Mouse (Mus musculus): ENCODE measurements around the gene Hmg20a. TPM values are rescaled to one million over a fixed set of nuclear protein-coding genes. Genes with fewer than 3 reads are reported as not detected.
A peak's percentile ranks its signal among the peaks of the same experiment; 100 is the strongest.

Hmg20a gene
- polyA plus RNA-seq, 2 experiments: 9.5 to 9.6 TPM

DNA sequence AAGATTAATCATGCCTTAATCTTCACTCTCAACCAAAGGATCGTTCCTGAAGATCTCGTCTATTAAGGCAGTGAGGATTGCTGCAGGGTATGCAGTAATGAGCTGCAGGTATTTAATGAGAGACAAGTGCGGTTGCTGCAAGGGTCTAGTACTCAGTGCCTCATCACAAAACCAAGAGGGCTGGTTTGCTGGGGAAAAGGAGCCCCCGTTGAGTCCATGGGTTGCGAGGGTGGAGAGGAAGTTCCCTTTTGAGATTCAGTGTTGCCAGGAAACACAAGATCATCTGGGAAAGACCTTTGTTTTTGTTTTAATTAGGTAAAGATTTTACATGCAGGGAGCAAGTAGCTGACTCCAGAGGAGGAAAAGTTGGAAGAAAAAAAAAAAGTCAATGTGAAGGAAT, 86.1 kb downstream of the Hmg20a start:
- DNase-seq (ENCODE audit: low read depth in 3 of 3, low spot score in 3 of 3) (no peak), ATAC-seq (ENCODE audit: insufficient read depth) (no peak)
- Histone ChIP-seq H3K9ac (replicated peaks) (no peak overlapping the region), H3K4me3 (ENCODE audit: insufficient read depth in 1 of 2, low read depth in 2 of 2, low read length in 2 of 2) (no peak overlapping the region), H3K4me1 (replicated peaks; ENCODE audit: control insufficient read depth in 2 of 2, insufficient read depth in 2 of 2, low read length in 1 of 2) (peaks cover 0 to 14% of the 10 kb centered on the region in 2 experiments; a peak in 2 of 4 replicates), H3K9me3 (ENCODE audit: control insufficient read depth, low read length) (no peaks in the 10 kb centered on the region), H3K36me3 (replicated peaks; ENCODE audit: control insufficient read depth, insufficient read depth, low read depth) (no peaks in the 10 kb centered on the region), H3K4me2 (ENCODE audit: low read depth) (no peak overlapping the region), H3K27ac (no peak overlapping the region), H3K27me3 (ENCODE audit: control insufficient read depth, insufficient read depth, low read length) (no peaks in the 10 kb centered on the region)
- no peak for TF ChIP-seq EP300 (IDR thresholded peaks at IDR 0.05; ENCODE audit: low read depth)
- no peak for TF ChIP-seq CTCF (IDR thresholded peaks at IDR 0.05; ENCODE audit: low read depth)
- WGBS (ENCODE audit: insufficient replicate concordance): 42% methylated on average over 5 of the region's 5 CpGs

DNA sequence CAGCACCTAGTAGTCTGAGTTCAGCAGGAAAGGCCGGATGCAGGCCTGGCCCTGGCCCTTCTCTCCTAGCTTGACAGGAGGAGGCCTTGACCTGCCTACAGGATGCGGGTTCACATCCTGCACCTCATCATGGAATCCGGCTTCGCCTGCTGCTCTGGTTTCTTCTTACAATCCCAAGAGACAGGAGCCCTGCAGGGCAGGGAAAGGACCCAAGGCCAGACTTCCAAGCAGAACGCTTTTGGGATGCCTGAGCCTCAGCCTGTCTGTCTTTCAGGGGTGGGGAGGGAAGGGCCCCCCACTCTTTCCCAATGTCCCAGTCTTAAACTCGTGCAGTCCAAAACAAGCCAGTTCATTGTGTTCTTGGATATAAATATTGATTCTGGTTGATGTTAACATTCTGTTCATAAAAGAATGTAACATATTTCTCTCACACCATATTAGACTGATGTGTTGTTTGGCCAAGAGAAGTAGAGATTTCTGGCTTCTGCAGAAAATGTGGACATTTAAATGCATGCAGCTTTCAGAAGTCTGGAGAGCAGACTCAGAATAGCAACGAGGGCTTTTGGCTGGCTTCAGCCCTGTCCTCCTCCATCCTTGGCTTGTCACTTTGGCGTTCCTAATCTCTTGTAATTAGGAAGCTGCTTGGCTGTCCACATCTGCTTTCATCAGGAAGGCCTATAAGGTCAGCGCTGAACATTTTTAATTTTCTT, 86.8 kb downstream of the Hmg20a start:
- H3K27ac ChIP-seq: no peak overlapping the region
- H3K4me1 ChIP-seq (replicated peaks; ENCODE audit: control insufficient read depth in 2 of 2, insufficient read depth in 2 of 2, low read length in 1 of 2): peaks cover 0 to 14% of the 10 kb centered on the region in 2 experiments; a peak in 2 of 4 replicates
- H3K36me3 ChIP-seq (replicated peaks; ENCODE audit: control insufficient read depth, insufficient read depth, low read depth): no peaks in the 10 kb centered on the region
- DNase-seq (ENCODE audit: low read depth in 3 of 3, low spot score in 3 of 3): no peak
- no peaks in the 10 kb centered on the region for H3K9me3 ChIP-seq (ENCODE audit: control insufficient read depth, low read length)
- H3K27me3 ChIP-seq (ENCODE audit: control insufficient read depth, insufficient read depth, low read length): no peaks in the 10 kb centered on the region
- H3K9ac ChIP-seq (replicated peaks): no peak overlapping the region
- no peak overlapping the region for H3K4me3 ChIP-seq (ENCODE audit: insufficient read depth in 1 of 2, low read depth in 2 of 2, low read length in 2 of 2)
- TF ChIP-seq CTCF (IDR thresholded peaks at IDR 0.05; ENCODE audit: low read depth) (no peak), EP300 (IDR thresholded peaks at IDR 0.05; ENCODE audit: low read depth) (no peak)
- no peak for ATAC-seq (ENCODE audit: insufficient read depth)
- 60% methylated on average over 9 of the region's 9 CpGs for WGBS (ENCODE audit: insufficient replicate concordance)
- no peak overlapping the region for H3K4me2 ChIP-seq (ENCODE audit: low read depth)

DNA sequence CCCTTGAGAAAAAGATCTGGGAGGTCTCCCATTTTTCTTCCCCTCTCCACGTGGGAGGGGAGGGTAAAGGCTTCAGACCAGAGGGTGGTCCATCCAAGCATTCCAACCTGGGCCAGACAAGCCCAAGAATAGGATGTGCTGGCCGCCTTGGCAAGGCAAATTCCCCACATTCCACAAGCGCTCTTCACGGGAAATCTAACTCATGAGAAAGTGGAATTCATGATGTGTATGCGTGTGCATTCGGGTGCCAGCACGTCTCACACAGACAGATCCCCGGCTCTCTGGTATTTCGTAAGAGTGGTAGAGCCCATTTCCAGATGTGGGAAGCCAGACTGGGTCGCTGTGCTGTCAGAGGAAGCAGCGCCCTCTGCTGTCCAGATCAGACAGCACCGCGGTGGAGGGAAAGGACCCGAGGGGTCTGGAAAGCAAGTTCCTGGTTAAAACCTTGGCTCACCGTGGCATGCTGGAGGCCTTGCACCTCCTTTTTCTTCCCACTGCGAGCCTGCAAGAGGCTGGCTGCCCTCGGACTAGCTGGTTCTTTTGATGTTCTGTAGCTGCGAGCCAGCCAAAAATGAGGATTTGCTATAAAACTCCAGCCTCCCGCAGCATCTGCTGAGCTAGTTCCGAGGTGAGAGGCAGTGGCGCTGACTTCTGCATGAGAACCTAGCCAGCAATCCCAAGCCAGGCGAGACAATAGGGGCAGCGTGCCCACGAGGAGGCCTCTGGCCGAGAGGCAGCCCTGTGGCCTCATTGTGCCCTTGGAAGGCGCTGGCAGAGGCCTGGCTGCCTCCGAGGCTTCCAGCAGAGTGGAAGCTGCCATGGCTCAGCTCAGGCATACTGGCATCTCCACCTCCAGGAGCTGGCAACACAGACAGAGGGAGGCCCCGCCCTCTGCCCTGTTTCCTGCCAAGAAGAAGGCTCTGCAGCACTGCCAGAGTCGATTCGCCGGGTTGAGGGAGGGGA, 87.7 kb downstream of the Hmg20a start:
- TF ChIP-seq CTCF (IDR thresholded peaks at IDR 0.05; ENCODE audit: low read depth) (peak; percentile 95), EP300 (IDR thresholded peaks at IDR 0.05; ENCODE audit: low read depth) (no peak)
- Histone ChIP-seq H3K9me3 (ENCODE audit: control insufficient read depth, low read length) (no peaks in the 10 kb centered on the region), H3K9ac (replicated peaks) (no peak overlapping the region), H3K4me3 (ENCODE audit: insufficient read depth in 1 of 2, low read depth in 2 of 2, low read length in 2 of 2) (peak overlapping the region; percentile 41 to 42), H3K36me3 (replicated peaks; ENCODE audit: control insufficient read depth, insufficient read depth, low read depth) (no peaks in the 10 kb centered on the region), H3K27me3 (ENCODE audit: control insufficient read depth, insufficient read depth, low read length) (no peaks in the 10 kb centered on the region), H3K27ac (no peak overlapping the region), H3K4me2 (ENCODE audit: low read depth) (peak overlapping the region; percentile 62), H3K4me1 (replicated peaks; ENCODE audit: control insufficient read depth in 2 of 2, insufficient read depth in 2 of 2, low read length in 1 of 2) (peaks cover 0 to 12% of the 10 kb centered on the region in 2 experiments; a peak in 2 of 4 replicates)
- peak; percentile 68; the same call in 1 of the 2 replicates for ATAC-seq (ENCODE audit: insufficient read depth)
- 2% methylated on average over 31 of the region's 31 CpGs for WGBS (ENCODE audit: insufficient replicate concordance)
- DNase-seq (ENCODE audit: low read depth in 3 of 3, low spot score in 3 of 3): peak; percentile 47 to 54 (median 49)

DNA sequence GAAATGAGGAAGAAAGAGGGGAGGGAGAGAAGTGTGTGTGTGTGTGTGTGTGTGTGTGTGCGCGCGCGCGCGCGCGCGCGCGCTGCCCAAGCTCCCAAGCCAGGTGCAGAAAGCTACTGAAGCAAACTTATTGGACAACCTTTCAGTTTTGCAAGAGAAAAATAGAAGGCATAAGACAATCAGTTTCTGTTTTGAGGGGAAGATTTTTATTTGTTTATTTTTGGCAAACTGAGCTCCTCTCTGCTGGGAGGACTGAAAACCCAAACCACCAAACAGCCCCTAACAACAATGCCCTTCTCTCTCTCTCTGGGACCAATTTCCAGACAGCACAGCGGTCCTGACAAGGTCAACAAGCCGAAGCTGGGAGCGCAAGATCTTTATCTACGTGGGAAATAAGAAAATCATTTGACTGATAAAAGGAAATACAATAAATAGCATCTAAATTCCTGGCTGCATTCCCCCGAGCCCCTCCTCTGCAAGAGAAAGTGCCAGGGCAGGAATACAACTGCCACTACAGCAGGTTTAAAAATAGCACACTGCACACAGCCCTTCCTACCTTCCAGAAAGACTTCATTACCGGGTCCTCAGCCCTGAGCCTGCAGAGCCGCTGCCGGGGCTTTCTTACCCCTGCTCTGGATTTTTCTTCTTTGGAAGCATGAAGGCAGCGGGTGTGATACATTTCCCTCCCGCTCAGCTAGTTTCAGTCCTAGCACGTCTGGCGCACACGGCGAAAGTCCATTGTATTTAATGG, 88.7 kb downstream of the Hmg20a start:
- H3K9me3 ChIP-seq (ENCODE audit: control insufficient read depth, low read length): no peaks in the 10 kb centered on the region
- H3K9ac ChIP-seq (replicated peaks): no peak overlapping the region
- no peak for ATAC-seq (ENCODE audit: insufficient read depth)
- no peak for TF ChIP-seq EP300 (IDR thresholded peaks at IDR 0.05; ENCODE audit: low read depth)
- TF ChIP-seq CTCF (IDR thresholded peaks at IDR 0.05; ENCODE audit: low read depth): no peak
- peak overlapping the region; percentile 62 for H3K4me2 ChIP-seq (ENCODE audit: low read depth)
- no peak for DNase-seq (ENCODE audit: low read depth in 3 of 3, low spot score in 3 of 3)
- H3K36me3 ChIP-seq (replicated peaks; ENCODE audit: control insufficient read depth, insufficient read depth, low read depth): no peaks in the 10 kb centered on the region
- no peaks in the 10 kb centered on the region for H3K27me3 ChIP-seq (ENCODE audit: control insufficient read depth, insufficient read depth, low read length)
- H3K4me3 ChIP-seq (ENCODE audit: insufficient read depth in 1 of 2, low read depth in 2 of 2, low read length in 2 of 2): peak overlapping the region; percentile 18 to 41; a peak in 3 of 4 replicates
- no peak overlapping the region for H3K27ac ChIP-seq
- peaks cover 0 to 9% of the 10 kb centered on the region in 2 experiments; a peak in 1 of 4 replicates for H3K4me1 ChIP-seq (replicated peaks; ENCODE audit: control insufficient read depth in 2 of 2, insufficient read depth in 2 of 2, low read length in 1 of 2)
- 4% methylated on average over 25 of the region's 25 CpGs for WGBS (ENCODE audit: insufficient replicate concordance)

Data from liver, embryonic 14.5 days (tissue).